Mouse (Mus musculus) limb, embryonic 10.5 days (tissue): ENCODE measurements around the gene Fam214b. TPM values are rescaled to one million over a fixed set of nuclear protein-coding genes. Genes with fewer than 3 reads are reported as not detected.

Experiments used
- DNase-seq: peaks from one replicate; pipeline ENCODE4 v3.0.0-alpha.2; 2017; ENCODE audit warnings: low spot score
- H3K27ac ChIP-seq: fragments of 300-500 bp; sonication (generic); 2 replicates; pipeline ENCODE4 v1.5.1; 2016; ENCODE audit warnings: mild to moderate bottlenecking
- H3K27me3 ChIP-seq: fragments of 300-500 bp; sonication (generic); 2 replicates; pipeline ENCODE4 v1.6.1; 2016; ENCODE audit warnings: low read depth, mild to moderate bottlenecking; ENCODE audit not compliant: poor library complexity, severe bottlenecking
- H3K36me3 ChIP-seq: fragments of 300-500 bp; sonication (generic); 2 replicates; pipeline ENCODE4 v1.6.1; 2016; ENCODE audit warnings: mild to moderate bottlenecking, moderate library complexity
- H3K4me1 ChIP-seq: fragments of 300-500 bp; sonication (generic); 2 replicates; pipeline ENCODE4 v1.6.1; 2016
- H3K4me3 ChIP-seq: fragments of 300-500 bp; sonication (generic); 2 replicates; pipeline ENCODE4 v1.5.1; 2016; ENCODE audit warnings: mild to moderate bottlenecking, moderate library complexity
- H3K9me3 ChIP-seq: fragments of 300-500 bp; sonication (generic); replicated peaks from 2 replicates; pipeline ENCODE4 v1.6.1; 2016; ENCODE audit warnings: mild to moderate bottlenecking
- WGBS: fragments of 180-500 bp; shearing (Covaris S2); methylation state at CpG from one replicate; pipeline ENCODE4 v1.1.7; 2016; 5-methylcytosine and 5-hydroxymethylcytosine counted together
- polyA plus RNA-seq: library from polyadenylated mRNA; unstranded; fragments of >200 nt; fragmentation: Nextera tagmentation; extraction: Ambion mirVana; gene quantifications from 2 replicates; pipeline ENCODE4 v1.2.1, GENCODE M21; 2016

The Fam214b gene
- 6.6 and 8.5 TPM in 2 replicates for polyA plus RNA-seq

DNA sequence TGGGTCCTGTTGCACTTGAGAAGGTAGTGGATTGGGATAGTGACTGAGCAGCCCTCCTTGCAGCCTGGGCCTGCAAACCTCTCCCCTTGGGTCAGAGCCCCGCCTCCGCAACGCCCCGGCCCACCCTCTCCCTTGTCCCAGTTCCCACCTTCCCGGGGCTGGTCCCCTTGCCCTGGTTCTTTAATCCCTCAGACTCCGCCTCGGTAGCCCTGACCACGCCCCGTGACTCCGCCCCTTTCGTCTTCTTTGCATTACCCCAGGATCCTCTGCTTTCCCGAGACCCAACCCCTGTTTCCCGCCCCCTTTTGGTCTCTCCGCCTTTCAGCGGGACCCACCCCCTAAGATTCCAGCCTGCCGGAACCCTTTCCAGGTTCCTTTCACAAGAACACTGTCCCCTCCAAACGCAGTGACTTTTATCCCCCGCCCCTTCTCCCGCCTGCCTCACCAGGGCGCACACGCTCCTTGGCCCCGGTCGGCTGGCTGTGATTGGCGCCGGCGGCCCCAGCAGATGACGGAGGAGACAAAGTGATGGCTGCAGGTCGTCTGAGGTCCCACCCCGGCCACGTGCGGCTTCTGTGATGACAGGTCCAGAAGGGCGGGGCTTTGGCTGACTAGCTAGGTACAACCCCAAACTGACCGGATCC lies at the start of gene Fam214b:
TSS of gene Fam214b (minus strand) at position 562 of the 644 bp plus-strand sequence.
- under 1% methylated on average over 33 of the region's 33 CpGs for WGBS
- Histone ChIP-seq H3K4me1 (peaks cover 25% of the 10 kb centered on the region), H3K27ac (peak within 1 kb of the TSS; percentile 63), H3K36me3 (no peaks in the 10 kb centered on the region), H3K4me3 (peak within 1 kb of the TSS; percentile 58), H3K9me3 (no peaks in the 10 kb centered on the region), H3K27me3 (no peaks in the 10 kb centered on the region)
- peak; percentile 99 for DNase-seq

DNA sequence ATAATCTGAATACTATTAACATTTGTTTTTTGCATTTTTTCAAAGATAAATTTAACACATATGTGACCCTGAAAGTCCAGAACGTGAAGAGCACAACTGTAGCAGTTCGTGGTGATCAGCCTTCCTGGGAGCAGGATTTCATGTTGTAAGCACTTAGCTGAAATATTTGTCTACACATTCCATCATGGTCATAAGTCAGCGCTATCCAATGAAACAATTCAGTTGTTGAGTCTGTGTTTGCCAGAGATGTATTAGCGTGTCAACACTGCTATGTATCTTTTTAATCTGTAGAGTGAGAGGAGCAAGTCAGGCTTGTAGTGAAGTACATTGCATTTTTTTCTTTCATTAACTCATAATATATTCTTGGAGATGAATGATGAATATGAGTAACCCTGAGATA lies 45.2 kb upstream of the Fam214b start:
- Histone ChIP-seq H3K36me3 (no peaks in the 10 kb centered on the region), H3K9me3 (no peaks in the 10 kb centered on the region), H3K4me3 (no peak overlapping the region), H3K27ac (no peak overlapping the region), H3K4me1 (no peaks in the 10 kb centered on the region; the same call in 1 of the 2 replicates), H3K27me3 (no peaks in the 10 kb centered on the region)
- no peak for DNase-seq
- WGBS: 88% methylated on average over 4 of the region's 4 CpGs

DNA sequence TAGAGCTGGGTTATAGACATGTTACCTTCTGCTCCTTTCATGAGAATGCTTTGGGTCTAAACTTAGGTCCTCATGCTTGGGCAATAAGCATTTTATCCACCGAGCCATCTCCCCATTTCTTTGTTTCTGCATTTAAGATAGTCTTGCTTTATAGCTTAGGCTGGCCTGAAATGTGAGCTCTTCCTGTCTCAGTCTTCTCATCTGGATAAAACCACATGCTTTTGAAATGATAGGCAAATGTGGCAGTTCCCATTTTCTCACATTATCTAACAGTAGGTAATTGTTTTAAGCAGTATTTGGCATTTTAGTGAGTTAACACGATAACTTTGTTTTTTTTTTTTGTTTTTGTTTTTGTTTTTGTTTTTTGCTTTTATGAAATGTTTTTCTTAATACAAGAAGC lies 43.9 kb upstream of the Fam214b start:
- no peaks in the 10 kb centered on the region for H3K27me3 ChIP-seq
- DNase-seq: no peak
- no peaks in the 10 kb centered on the region for H3K9me3 ChIP-seq
- no peak overlapping the region for H3K27ac ChIP-seq
- H3K36me3 ChIP-seq: no peaks in the 10 kb centered on the region
- no peaks in the 10 kb centered on the region; the same call in 1 of the 2 replicates for H3K4me1 ChIP-seq
- 88% methylated on average over 2 of the region's 2 CpGs for WGBS
- no peak overlapping the region for H3K4me3 ChIP-seq

GRCm38 (mm10) chr4:43082458-43082857 lies 36.4 kb upstream of the Fam214b start:
- no peak for DNase-seq
- Histone ChIP-seq H3K27me3 (no peaks in the 10 kb centered on the region), H3K9me3 (no peaks in the 10 kb centered on the region), H3K36me3 (no peaks in the 10 kb centered on the region), H3K4me3 (no peak overlapping the region), H3K4me1 (no peaks in the 10 kb centered on the region; the same call in 1 of the 2 replicates), H3K27ac (no peak overlapping the region)
- 78% methylated on average over 2 of the region's 2 CpGs for WGBS

DNA sequence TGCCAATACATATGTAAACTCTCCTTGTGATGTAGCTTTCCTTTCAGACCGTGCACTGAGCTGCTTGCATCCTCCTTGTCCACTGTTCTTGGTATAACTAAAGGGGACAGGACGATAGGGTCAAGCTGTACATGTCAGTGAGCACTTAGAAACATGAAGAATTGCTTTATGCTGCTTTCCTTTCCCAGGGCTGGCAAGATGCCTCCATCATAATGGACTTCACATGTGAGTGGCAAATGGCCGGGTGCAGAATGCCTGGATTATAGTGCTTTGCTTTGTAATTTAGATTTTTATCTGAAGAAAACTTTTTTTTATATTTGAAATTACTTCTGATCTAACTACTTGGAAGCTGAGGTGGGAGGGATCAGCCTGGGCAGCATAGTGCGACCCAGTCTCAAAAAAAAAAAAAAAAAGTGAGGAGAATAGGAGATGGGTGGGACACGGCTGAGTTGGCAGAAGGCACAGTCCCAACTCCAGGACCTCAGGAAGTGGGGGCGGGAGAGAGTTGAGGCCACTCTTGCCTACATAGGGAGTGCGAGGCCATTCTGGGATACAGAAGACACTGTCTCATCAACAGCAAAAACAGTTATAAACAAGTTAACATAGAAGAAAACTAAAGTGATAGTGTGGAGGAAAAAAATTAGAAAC lies 32.2 kb upstream of the Fam214b start:
- Histone ChIP-seq H3K36me3 (no peaks in the 10 kb centered on the region), H3K4me3 (no peak overlapping the region), H3K4me1 (no peaks in the 10 kb centered on the region), H3K27ac (no peak overlapping the region), H3K27me3 (no peaks in the 10 kb centered on the region), H3K9me3 (no peaks in the 10 kb centered on the region)
- 78% methylated on average over 7 of the region's 7 CpGs for WGBS
- DNase-seq: no peak

GRCm38 (mm10) chr4:43074923-43075322 lies 28.9 kb upstream of the Fam214b start:
- no peak overlapping the region for H3K27ac ChIP-seq
- DNase-seq: no peak
- no peaks in the 10 kb centered on the region for H3K27me3 ChIP-seq
- no peaks in the 10 kb centered on the region for H3K9me3 ChIP-seq
- H3K4me1 ChIP-seq: no peaks in the 10 kb centered on the region
- no peak overlapping the region for H3K4me3 ChIP-seq
- H3K36me3 ChIP-seq: no peaks in the 10 kb centered on the region

- Histone ChIP-seq H3K4me1 (no peaks in the 10 kb centered on the region), H3K9me3 (no peaks in the 10 kb centered on the region), H3K27me3 (peaks cover 14% of the 10 kb centered on the region), H3K27ac (no peak overlapping the region), H3K36me3 (no peaks in the 10 kb centered on the region), H3K4me3 (no peak overlapping the region)
- no peak for DNase-seq
- WGBS: 94% methylated on average over 4 of the region's 4 CpGs
Observed at GRCm38 (mm10) chr4:43065471-43065870, 19.5 kb upstream of the Fam214b start.

DNA sequence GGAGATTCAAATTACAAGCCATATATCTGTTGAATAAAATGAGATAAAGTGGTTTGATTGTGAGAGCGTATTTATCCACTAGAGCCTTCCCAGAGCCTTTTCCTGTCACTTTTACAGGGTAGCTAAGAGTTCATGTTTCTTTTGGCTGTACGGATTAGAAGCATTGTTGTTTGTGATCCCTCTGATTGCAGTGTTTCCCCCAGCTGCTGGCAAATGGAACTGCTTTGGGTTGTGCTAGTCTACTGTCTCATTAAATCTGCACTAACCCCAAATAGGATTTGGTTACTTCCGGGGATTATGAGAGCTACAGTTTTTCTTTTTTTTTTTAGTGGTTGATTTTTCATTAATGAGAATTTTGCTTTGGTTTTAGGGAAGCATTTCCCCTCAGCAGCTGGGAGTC lies 14.3 kb upstream of the Fam214b start:
- Histone ChIP-seq H3K27ac (no peak overlapping the region), H3K4me1 (peaks cover 11% of the 10 kb centered on the region), H3K4me3 (no peak overlapping the region), H3K9me3 (no peaks in the 10 kb centered on the region), H3K27me3 (peaks cover 42% of the 10 kb centered on the region), H3K36me3 (no peaks in the 10 kb centered on the region)
- WGBS: 64% methylated on average over 3 of the region's 3 CpGs
- no peak for DNase-seq

GRCm38 (mm10) chr4:43059697-43060096 lies 13.7 kb upstream of the Fam214b start:
- H3K27ac ChIP-seq: no peak overlapping the region
- H3K4me3 ChIP-seq: peak overlapping the region; percentile 63
- peaks cover 11% of the 10 kb centered on the region for H3K4me1 ChIP-seq
- peaks cover 42% of the 10 kb centered on the region for H3K27me3 ChIP-seq
- no peak for DNase-seq
- H3K36me3 ChIP-seq: no peaks in the 10 kb centered on the region
- 51% methylated on average over 3 of the region's 3 CpGs for WGBS
- H3K9me3 ChIP-seq: no peaks in the 10 kb centered on the region

DNA sequence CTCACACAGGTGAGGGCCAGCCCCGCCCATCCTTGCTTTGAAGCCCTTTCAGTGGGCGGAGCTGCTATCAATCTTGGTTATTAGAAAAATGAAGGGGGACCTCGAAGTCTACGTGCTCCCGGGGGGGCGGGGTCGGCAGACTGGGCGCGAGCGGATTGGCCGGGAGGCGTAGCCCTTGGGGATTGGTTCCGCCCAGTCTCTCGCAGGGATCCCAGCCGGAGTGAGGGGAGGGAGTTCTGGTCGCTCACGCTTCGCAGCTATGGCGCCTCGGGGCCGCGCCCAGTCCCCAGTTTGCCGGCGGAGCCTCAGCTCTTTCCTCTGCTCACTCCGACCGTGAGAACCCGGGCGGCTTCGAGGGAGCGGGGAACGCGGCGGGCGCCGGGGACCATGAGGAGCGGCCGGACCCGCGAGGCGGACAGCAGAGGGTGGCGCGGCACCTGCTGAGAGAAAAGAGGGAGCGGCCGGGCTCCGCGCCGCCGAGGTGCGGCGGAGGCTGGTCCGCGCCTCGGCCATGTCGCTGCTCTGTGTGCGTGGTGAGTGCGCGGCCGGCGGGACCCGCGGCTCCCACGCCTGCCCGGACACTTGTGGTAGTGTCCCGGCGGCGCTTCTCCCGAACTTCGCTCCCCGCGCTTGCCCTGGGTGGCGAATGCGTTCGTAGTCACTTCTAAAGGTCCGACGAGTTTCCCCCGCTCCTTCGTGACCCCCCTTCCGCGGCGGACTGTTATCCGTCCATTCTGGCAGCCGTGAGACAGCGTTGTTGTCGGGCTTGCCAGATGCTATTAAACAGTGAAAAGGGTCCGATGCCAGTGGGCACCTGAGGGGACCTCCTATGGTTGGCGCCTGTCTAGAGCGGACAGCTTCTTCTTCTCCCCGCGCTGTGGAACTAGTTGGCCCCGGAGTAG lies 13.0 kb upstream of the Fam214b start, which contains the start of gene Unc13b:
TSS of gene Unc13b (plus strand) at position 201 of the 902 bp plus-strand sequence.
- Histone ChIP-seq H3K27me3 (peaks cover 42% of the 10 kb centered on the region), H3K36me3 (no peaks in the 10 kb centered on the region), H3K9me3 (no peaks in the 10 kb centered on the region), H3K27ac (peak within 1 kb of the TSS; percentile 77), H3K4me1 (peaks cover 11% of the 10 kb centered on the region), H3K4me3 (peak within 1 kb of the TSS; percentile 63)
- under 1% methylated on average over 83 of the region's 90 CpGs for WGBS
- DNase-seq: peak; percentile 91

DNA sequence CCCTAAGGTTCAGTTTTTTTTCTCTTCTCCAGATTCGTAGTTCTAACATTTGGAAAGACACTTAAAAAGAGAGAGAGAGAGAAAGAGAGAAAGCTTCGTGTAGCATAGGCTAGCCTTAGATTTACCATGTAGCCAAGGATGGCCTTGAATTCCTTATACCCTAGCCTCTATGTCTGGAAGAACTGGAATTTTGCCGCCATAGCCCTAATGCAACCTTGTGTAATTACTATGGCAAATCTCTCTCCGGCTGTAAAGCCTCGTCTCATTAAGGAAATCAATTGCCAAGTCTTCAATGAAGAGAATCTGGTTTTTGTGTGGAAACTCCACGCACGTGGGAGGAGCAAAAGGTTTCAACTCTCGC lies 12.4 kb upstream of the Fam214b start:
- Histone ChIP-seq H3K4me3 (peak overlapping the region; percentile 63), H3K27me3 (peaks cover 42% of the 10 kb centered on the region), H3K4me1 (peaks cover 11% of the 10 kb centered on the region), H3K9me3 (no peaks in the 10 kb centered on the region), H3K36me3 (no peaks in the 10 kb centered on the region), H3K27ac (no peak overlapping the region)
- WGBS: 25% methylated on average over 8 of the region's 8 CpGs
- DNase-seq: no peak

DNA sequence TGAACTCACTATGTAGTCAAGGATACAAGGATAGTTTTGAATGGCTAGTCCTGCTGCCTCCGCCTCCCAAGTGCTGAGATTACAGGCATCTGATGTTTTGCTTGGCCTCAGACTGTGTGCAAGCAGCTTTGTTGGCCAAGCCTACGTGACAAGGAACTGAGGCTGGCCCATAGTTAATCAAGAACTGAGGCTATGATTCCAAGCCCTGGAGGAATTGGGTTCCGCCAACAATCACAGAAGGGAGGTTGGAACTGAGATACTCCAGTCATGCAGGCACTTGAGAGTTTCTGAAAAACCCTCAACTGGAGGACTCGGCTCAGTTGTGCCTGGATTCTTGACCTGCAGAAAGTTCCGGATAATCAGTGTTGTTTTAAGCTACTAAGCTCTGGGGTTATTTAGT lies 11.6 kb upstream of the Fam214b start:
- Histone ChIP-seq H3K27me3 (peaks cover 42% of the 10 kb centered on the region), H3K27ac (no peak overlapping the region), H3K4me1 (peaks cover 11% of the 10 kb centered on the region), H3K36me3 (no peaks in the 10 kb centered on the region), H3K4me3 (no peak overlapping the region), H3K9me3 (no peaks in the 10 kb centered on the region)
- DNase-seq: no peak
- 90% methylated on average over 5 of the region's 5 CpGs for WGBS

DNA sequence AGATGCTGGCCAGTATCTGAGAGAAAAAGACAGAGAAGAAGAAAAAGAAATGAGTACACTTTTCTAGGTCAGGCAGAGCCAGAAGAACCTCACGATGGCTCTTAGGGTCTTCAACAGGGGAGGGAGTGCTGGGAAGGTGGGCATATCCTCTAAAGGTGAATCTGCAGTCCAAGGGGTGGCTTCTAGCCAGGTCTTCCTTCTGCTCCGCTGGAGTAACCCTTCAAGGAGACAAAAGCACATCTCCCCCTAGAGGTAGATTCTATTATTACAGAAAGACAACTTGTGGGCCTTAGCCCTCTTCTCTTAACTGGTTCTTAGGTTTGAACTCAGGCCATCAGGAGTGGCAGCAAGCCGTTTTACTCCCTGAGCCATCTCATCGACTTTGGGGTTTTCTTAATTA lies 6.6 kb upstream of the Fam214b start:
- 16% methylated on average over 4 of the region's 4 CpGs for WGBS
- H3K4me3 ChIP-seq: no peak overlapping the region
- H3K9me3 ChIP-seq: no peaks in the 10 kb centered on the region
- DNase-seq: no peak
- H3K27ac ChIP-seq: no peak overlapping the region
- H3K4me1 ChIP-seq: no peaks in the 10 kb centered on the region
- H3K27me3 ChIP-seq: 0 out of 2 replicates have a peak, but pooled peaks cover 1% of the 10 kb centered on the region
- no peaks in the 10 kb centered on the region for H3K36me3 ChIP-seq
